Mouse (Mus musculus): ENCODE results near the gene Dgke.

DNA sequence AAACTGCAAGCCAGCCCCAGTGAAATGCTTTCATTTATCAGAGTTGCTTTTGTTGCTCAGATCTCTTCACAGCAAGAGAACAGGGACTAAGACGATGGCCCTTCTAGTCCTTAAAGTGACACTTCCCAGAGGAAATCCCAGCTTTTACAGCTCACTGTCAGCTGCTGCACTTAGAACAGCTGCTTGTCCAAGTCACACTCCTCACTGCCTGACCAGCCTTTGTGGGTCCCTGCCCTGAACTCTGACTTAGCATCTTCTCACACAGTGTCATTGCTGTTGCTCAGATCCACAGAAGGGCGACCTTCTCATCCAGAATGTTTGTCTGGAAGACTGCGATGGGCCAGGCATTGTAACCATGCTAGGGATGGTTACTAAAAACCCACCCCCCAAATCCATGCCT, 41.0 kb downstream of the Dgke start:
- TF ChIP-seq POLR2A (IDR thresholded peaks at IDR 0.05; ENCODE audit: borderline replicate concordance, extremely low read depth, low read depth, low read length) (no peak), CTCF (IDR thresholded peaks at IDR 0.05; ENCODE audit: insufficient read depth, low read length) (no peak)
